Mouse (Mus musculus): ENCODE measurements around the gene Slain1. TPM values are rescaled to one million over a fixed set of nuclear protein-coding genes. Genes with fewer than 3 reads are reported as not detected.

The Slain1 gene
- total RNA-seq, 2 experiments from 2014 or later = not detected

- DNase-seq (ENCODE audit: low spot score) = no peak
Measured at GRCm38 (mm10) chr14:103666347-103666954, 16.4 kb downstream of the Slain1 start.

GRCm38 (mm10) chr14:103667036-103667435 lies 17.0 kb downstream of the Slain1 start:
- no peak for DNase-seq (ENCODE audit: low spot score)

DNA sequence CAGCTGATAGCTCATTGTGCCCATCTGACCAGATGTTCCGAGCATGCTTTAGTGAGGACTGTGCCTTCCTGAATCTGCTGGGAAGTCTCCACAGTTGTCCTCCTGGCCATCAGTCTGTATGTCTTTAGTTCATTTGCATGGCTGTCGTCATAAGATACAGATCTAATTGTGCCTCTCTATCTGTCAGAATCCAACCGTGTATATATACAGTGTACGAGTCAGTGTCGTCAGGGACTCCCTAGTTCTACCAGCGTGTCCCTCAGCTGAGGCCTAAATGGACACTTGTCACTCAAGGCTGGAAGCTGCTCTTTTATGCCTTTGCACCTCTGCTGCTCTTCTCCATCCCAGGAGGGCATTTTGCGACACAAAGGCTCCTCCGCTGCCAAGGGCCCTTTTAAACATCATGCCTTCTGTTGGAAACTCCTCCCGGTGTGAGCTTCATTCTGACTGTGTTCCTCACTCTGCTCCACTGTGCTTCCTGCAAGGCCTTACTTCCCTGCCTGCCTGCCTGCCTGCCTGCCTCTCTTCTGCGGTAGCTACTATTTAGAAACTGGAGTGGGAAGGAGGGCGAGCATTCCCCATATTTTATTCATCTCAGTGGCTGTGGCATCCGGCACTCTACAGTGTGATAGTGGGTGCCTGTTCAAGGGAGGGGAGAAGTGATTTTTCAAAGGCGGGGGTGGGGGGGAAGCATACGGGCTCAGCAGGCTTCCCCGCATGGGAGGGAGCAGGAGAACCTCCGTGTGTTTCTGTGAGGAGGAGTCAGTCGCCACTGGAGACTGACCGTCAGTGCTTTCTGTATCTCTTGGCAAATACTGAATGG lies 29.6 kb downstream of the Slain1 start:
- no peak for DNase-seq (ENCODE audit: low spot score)

GRCm38 (mm10) chr14:103680285-103680819 lies 30.3 kb downstream of the Slain1 start:
- no peak for DNase-seq (ENCODE audit: low spot score)

- DNase-seq (ENCODE audit: low spot score) = no peak
Measured at GRCm38 (mm10) chr14:103682633-103683390, 32.8 kb downstream of the Slain1 start.

GRCm38 (mm10) chr14:103686994-103687393 lies 37.0 kb downstream of the Slain1 start:
- DNase-seq (ENCODE audit: low spot score) = no peak

DNA sequence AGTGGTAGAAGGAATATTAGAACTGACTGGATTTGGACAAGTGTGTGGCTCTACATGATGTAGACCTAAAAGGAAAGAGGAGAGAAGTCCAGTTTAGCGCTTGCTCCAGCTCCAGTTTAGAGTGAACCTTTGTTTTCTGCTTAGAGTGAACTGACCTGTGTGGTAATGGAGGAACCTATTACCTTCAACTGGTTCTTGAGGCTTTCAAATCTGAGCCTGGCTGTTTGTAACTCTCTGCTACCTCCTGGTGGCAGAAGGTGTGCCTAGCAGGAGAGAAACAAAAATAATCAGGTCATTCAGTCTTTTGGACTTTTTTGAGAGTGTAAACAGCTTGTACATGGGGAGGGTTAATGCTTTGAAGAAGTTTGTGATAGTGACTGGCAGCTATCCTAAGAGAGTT lies 44.3 kb downstream of the Slain1 start:
- DNase-seq (ENCODE audit: low spot score) = peak; percentile 30

- DNase-seq (ENCODE audit: low spot score) = no peak
Measured at GRCm38 (mm10) chr14:103695620-103696019, 45.6 kb downstream of the Slain1 start.

GRCm38 (mm10) chr14:103697101-103697500 lies 47.1 kb downstream of the Slain1 start:
- DNase-seq (ENCODE audit: low spot score) = no peak

DNA sequence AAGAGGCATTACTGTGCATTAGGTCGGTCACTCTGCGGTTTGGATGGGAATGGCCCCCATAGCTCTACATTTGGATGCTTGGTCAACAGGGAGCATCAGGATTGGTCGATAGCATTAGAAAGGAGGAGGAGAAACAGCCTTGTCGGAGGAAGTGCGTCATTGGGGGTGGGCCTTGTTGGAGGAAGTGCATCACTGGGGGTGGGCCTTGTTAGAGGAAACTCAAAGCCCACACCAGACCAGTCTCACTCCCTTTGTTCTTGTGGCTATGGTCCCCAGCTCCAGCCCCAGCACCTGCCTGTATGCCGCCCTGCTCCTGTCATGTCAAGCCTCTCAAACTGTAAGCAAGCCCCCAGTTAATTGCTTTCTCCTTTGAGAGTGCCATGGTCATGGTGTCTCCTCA lies 49.3 kb downstream of the Slain1 start:
- no peak for DNase-seq (ENCODE audit: low spot score)

- no peak for DNase-seq (ENCODE audit: low spot score)
Measured at GRCm38 (mm10) chr14:103702516-103702915, 52.5 kb downstream of the Slain1 start.

- DNase-seq (ENCODE audit: low spot score) = no peak
Measured at GRCm38 (mm10) chr14:103704771-103705170, 54.7 kb downstream of the Slain1 start.

DNA sequence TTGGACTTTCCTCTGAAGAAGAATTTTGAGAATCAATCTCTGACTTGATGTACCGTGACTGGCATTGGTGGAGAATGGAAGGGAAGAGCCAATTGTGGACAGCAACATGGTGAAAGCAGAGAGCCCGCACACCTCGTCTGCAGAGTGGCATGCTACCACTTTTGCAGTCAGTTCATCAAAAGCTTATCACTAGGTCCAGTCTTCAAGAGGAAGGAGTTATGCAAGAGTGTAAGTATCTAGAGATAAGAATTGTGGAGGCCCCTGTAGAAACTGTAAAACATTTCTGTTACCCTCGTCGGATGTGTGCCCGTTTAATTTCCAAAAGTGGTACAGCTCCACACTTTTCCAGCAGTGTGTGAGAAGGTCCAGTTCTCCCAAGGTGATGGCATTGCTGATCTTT lies 56.3 kb downstream of the Slain1 start:
- DNase-seq (ENCODE audit: low spot score) = no peak

DNA sequence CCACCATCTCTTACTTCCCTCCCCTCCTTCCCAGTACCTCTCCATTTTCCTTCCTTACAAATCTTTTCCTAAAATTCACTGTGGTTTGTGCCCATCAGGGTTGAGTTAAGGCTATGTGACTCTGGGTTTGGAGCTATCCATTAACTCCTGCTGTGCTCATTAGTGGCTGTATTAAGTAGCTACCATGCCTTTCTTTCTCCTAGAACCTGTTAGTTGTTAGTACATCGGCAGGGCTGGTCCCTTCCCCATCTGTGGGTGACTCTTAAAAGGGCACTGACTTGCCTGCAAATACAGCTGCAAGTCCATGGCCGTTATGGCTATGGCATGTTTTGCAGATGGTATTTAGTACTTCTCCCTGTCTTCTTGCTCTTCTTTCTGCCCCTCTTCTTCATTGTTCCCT lies 58.6 kb downstream of the Slain1 start:
- DNase-seq (ENCODE audit: low spot score) = no peak

DNA sequence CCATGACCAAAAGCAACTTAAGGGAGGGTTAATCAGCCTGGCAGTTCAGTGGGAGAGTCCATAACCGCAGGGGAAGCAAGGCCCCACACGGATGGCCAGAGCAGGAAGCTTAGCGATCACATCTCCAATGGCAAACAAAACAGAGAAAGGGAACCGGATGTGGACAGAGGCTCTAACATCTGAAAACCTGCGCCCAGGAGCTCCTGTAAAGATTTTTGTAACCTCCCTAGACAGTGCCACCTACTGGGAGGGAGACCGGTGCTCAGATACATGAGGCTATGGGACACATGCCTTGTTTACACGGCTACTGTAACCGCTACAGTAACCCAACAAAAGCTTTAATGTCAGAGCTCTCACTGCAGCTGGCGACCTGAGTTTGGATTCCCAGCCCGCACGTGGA lies 59.2 kb downstream of the Slain1 start:
- no peak for DNase-seq (ENCODE audit: low spot score)

- DNase-seq (ENCODE audit: low spot score) = no peak
Measured at GRCm38 (mm10) chr14:103712986-103713385, 63.0 kb downstream of the Slain1 start.

DNA sequence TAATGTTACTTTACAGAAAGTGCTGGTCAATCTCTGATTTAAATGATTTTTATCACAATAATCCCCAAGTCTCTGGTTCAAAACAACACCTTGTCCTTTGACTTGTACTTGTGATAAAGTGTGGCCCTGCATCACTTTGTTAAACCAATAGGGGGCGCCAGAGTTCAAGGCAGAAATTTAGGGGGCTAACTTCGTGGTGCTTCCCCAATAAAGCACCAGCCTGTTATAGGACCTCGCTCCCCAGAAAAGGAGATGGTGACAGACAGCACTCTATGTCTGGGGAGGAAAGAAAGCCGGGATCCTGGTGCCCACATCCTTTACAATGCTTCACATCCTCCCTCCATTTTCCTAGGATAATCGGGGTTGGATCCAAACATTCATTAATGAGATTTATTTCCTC lies 67.5 kb downstream of the Slain1 start:
- no peak for DNase-seq (ENCODE audit: low spot score)

DNA sequence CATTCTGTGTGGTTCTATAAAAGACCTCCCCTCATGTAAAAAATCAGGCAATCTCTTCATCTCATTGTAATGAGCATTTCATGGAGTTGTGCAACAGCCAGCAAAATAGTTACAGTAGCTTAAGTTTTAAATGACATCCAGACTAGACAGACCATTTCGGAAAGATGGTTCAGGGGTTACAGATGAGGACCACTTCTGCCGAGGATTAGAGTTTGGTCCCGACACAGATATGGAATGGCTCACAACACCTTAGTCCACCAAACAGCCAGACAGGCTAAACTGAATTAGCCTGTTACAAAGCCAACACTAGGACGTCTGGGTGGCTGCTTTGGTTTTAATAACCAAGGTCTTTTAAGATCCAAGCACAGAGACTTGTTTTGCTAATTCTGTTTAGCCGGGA lies 68.0 kb downstream of the Slain1 start:
- no peak for DNase-seq (ENCODE audit: low spot score)

DNA sequence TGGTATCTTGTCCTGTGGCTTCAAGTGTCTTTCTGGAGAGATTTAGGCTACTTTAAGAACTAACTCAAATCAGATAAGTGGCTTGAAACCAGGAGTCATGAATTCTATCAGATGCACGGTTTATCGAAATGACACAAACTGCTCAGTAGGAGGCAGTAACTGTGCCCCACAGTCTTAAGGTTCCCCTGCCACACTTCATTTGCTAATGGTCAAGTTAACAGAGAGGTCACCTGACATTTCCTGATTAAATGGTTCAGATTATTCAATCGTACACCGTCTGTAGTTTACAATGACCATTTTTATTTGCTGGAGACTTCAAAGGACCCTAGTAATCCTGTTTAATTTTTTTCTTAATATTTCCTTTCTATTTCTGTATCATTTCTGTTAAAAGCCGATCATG lies 68.4 kb downstream of the Slain1 start:
- DNase-seq (ENCODE audit: low spot score) = no peak

DNA sequence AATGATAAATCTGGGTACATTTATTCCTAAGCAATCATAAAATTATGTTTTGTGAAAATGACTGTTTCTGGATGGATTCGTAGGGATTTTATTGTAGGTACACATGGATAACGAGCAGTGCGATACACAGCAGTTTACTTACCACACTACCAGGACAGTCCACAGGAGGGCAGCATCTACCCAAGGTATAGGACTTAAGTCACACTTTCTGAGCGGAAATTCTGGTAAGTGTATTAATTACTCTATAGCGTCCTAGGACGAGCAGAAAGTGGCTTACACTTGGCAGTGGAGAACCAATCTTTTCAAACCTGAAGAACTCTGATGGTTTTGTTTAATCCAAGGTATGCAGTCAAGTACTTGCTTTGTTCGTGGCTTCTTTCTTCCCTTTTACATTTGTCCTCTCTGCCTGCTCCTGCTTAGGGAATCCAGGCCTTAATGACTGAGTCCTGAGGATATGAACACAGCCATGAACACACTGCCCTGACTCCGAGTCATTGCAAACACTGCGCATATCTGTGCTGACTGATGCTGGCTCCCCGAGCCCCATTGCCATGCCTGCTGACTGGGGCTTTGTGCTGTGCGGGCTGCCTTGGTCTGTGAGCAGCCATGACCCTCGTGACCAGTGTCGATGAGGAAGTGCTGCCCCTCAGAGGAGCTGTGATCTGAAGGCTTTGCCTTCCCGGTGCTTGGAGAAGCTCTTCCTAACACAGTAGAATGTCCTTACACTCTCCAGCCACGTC lies 69.0 kb downstream of the Slain1 start:
- peak; percentile 78 for DNase-seq (ENCODE audit: low spot score)

- DNase-seq (ENCODE audit: low spot score) = no peak
Measured at GRCm38 (mm10) chr14:103720163-103720562, 70.1 kb downstream of the Slain1 start.
